Mouse (Mus musculus) testis, adult 2 months (tissue): ENCODE measurements at regions not wholly inside any gene's neighbourhood (a gene's known extent, or its start where the extent isn't known, plus 50 kb on each side); places are given as distances from the start of the nearest gene placed in this dataset.

ENCODE experiments used
- H3K27ac ChIP-seq: fragments of 200-500 bp; 2 replicates; pipeline ENCODE4 v1.5.1; 2012; ENCODE audit warnings: low read depth, low read length; ENCODE audit not compliant: control insufficient read depth, insufficient read depth
- H3K27me3 ChIP-seq: fragments of 200-500 bp; 2 replicates; pipeline ENCODE4 v1.6.1; 2012; ENCODE audit warnings: mild to moderate bottlenecking, low read length, moderate library complexity; ENCODE audit not compliant: control insufficient read depth, insufficient read depth
- H3K36me3 ChIP-seq: fragments of 200-500 bp; 2 replicates; pipeline ENCODE4 v1.6.1; 2012; ENCODE audit warnings: mild to moderate bottlenecking, low read length; ENCODE audit not compliant: control insufficient read depth, insufficient read depth
- H3K4me1 ChIP-seq: fragments of 200-500 bp; 2 replicates; pipeline ENCODE4 v1.6.1; 2012; ENCODE audit warnings: low read length; ENCODE audit not compliant: control insufficient read depth, insufficient read depth
- H3K4me3 ChIP-seq: fragments of 200-500 bp; 2 replicates; pipeline ENCODE4 v1.5.1; 2012; ENCODE audit warnings: low read depth, mild to moderate bottlenecking, low read length, moderate library complexity, mixed read lengths; ENCODE audit not compliant: control insufficient read depth
- CTCF ChIP-seq: fragments of 200-500 bp; IDR thresholded peaks from 2 replicates; pipeline ENCODE4 v1.5.1; 2012; ENCODE audit warnings: low read depth, mild to moderate bottlenecking, inconsistent platforms, low read length, moderate library complexity; ENCODE audit not compliant: control insufficient read depth, insufficient read depth, insufficient replicate concordance
- POLR2A ChIP-seq: fragments of 200-500 bp; IDR thresholded peaks from 2 replicates; pipeline ENCODE4 v1.6.1; 2012; ENCODE audit warnings: low read depth, mild to moderate bottlenecking, inconsistent platforms, low read length, moderate library complexity; ENCODE audit not compliant: control insufficient read depth

GRCm38 (mm10) chr14:71532074-71532659 lies 932.5 kb upstream of the Fam160b2 start:
- H3K4me3 ChIP-seq: no peak overlapping the region
- no peak overlapping the region for H3K27ac ChIP-seq
- no peaks in the 10 kb centered on the region for H3K27me3 ChIP-seq
- H3K36me3 ChIP-seq: no peaks in the 10 kb centered on the region
- H3K4me1 ChIP-seq: no peaks in the 10 kb centered on the region
- TF ChIP-seq POLR2A: no peak
- TF ChIP-seq CTCF: no peak

DNA sequence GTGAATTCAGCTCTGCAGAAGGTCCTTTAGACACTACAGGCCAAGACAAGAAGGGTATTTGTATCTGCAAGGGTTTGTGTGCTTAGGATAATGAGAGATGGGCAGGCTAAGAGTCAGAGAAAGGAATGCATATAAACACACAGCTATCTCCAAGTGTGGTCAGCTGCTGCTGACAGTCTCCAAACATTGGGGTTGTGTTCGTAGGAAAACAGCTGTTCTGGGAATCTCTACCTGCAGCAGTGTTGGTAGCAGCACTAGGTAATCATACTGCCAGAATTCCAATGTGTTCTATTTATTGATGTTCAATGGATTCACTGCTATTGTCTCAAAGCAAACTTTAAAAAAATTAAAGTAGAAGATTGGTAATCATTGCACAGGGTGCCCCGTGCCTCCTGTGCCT lies 931.7 kb upstream of the Fam160b2 start:
- TF ChIP-seq POLR2A: no peak
- no peak for TF ChIP-seq CTCF
- Histone ChIP-seq H3K4me1 (no peaks in the 10 kb centered on the region), H3K4me3 (no peak overlapping the region), H3K36me3 (no peaks in the 10 kb centered on the region), H3K27me3 (no peaks in the 10 kb centered on the region), H3K27ac (no peak overlapping the region)

DNA sequence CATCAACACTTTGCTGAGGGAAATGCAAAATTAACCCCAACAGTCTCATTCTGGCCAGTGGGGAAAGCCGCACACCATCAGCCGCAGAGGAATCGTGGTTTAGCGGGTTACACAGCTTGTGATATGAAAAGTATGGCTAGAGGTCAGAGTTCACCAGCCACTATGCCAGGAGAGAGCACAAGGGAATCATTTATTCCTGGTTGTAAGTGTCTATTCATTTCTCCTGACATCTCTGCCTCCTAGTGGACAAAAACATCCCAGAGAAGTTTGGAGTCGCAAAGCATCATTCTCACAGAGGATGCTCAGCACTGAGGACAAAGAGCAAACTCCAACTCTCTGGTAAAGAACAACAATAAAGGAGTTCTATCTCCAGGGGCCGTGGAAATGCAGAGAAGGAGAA lies 930.8 kb upstream of the Fam160b2 start:
- no peak for TF ChIP-seq POLR2A
- no peak for TF ChIP-seq CTCF
- Histone ChIP-seq H3K4me3 (no peak overlapping the region), H3K27ac (no peak overlapping the region), H3K4me1 (no peaks in the 10 kb centered on the region), H3K27me3 (no peaks in the 10 kb centered on the region), H3K36me3 (no peaks in the 10 kb centered on the region)

DNA sequence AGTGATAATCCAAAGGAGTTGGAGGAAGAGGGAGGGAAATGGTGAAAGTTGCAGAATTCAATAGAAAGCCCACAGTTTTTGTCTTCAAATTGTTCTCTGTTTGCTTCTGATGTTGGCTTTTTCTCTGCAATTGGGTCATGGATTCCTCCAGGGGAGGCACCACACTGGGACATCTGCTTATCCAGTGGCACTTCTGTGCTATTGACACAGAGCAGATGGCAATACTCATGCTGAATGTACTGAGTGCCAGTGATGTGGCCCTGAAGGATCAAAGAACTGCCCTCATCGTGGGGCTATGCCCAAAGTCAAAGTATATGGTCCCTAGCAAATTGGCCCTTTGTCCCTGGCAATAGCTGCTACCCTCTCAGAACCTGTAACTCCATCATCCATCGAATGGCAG lies 918.9 kb upstream of the Fam160b2 start:
- Histone ChIP-seq H3K4me3 (no peak overlapping the region), H3K4me1 (no peaks in the 10 kb centered on the region), H3K27ac (no peak overlapping the region), H3K27me3 (no peaks in the 10 kb centered on the region), H3K36me3 (no peaks in the 10 kb centered on the region)
- TF ChIP-seq CTCF (no peak), POLR2A (no peak)

DNA sequence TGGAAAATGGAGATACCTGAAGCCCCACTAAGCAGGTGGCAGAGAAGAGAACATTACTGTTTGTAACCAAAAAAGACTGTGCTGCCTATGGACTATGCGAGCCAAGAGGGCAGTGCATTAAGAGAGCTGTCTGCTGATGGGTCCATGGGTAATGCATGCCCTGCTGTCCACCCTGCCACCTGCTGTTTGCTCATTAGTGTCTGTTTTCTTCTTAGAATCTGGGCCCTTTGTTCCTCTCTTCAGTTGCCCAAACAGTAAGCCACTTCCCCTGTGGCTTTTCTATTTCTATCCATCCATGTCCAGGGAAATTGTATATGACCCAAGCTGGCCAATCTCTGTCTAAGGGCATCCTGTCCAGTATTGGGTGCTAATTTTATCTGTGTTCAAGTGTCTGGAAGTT lies 901.2 kb upstream of the Fam160b2 start:
- Histone ChIP-seq H3K27ac (no peak overlapping the region), H3K27me3 (no peaks in the 10 kb centered on the region), H3K4me1 (no peaks in the 10 kb centered on the region), H3K36me3 (no peaks in the 10 kb centered on the region), H3K4me3 (no peak overlapping the region)
- TF ChIP-seq POLR2A (no peak), CTCF (no peak)

DNA sequence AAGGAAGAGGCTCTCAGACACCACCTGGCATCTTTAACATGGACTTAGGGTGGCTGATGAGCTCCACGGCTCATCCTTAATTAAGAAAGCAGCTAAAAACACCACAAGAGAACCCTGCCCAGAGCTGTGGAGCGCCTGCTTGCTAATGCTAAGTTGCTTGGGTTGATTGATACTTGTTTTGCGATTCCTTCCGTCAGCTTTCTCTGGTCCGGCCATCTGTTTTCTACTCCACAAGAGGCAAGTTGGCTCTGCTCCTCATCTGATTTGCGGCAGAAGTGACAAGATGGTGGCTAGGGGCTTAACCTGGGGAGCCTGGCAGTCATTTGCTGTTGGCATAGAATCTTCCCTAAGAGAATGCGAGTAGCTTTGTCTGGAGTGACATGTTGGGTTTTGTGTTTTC lies 891.6 kb upstream of the Fam160b2 start:
- Histone ChIP-seq H3K27ac (no peak overlapping the region), H3K27me3 (no peaks in the 10 kb centered on the region), H3K4me1 (no peaks in the 10 kb centered on the region), H3K4me3 (no peak overlapping the region), H3K36me3 (no peaks in the 10 kb centered on the region)
- no peak for TF ChIP-seq CTCF
- TF ChIP-seq POLR2A: no peak

- no peak overlapping the region for H3K27ac ChIP-seq
- TF ChIP-seq POLR2A (no peak), CTCF (no peak)
- H3K27me3 ChIP-seq: no peaks in the 10 kb centered on the region
- H3K36me3 ChIP-seq: no peaks in the 10 kb centered on the region
- H3K4me1 ChIP-seq: no peaks in the 10 kb centered on the region
- no peak overlapping the region for H3K4me3 ChIP-seq
These were observed 886.7 kb upstream of the Fam160b2 start for GRCm38 (mm10) chr14:71486176-71486970.
